10 mouse cellular contexts compared by ENCODE assay signal in genomic region chr4:48116191-48116590, GRCm38 (mm10). TPM values are rescaled to one million over a fixed set of nuclear protein-coding genes. Genes with fewer than 3 reads are reported as not detected.
A peak's percentile ranks its signal among the peaks of the same experiment; 100 is the strongest.
DNase-seq lines count a peak whose midpoint lies in the region; ATAC-seq and TF ChIP-seq lines count a peak whose summit lies in the region.
"Had no signal": no experiment of that assay in that cellular context is flagged by ENCODE, and none has a peak within 500 bp of the region (broad histone marks: within the 10 kb centered on the region; RNA-seq: fewer than 3 reads in every experiment).

No protein-coding gene starts in this region.

- peak; percentile 43 for TF ChIP-seq CTCF in lung, embryonic 14.5 days (IDR thresholded peaks at IDR 0.05; ENCODE audit: low read depth)

- H3K36me3 ChIP-seq in liver, embryonic 12.5 days = no peaks in the 10 kb centered on the region
- H3K36me3 ChIP-seq in lung, embryonic 14.5 days (ENCODE audit: insufficient read depth) = no peaks in the 10 kb centered on the region
- no peaks in the 10 kb centered on the region for H3K36me3 ChIP-seq in forebrain, embryonic 12.5 days (replicated peaks)

- no peak overlapping the region for H3K27ac ChIP-seq in liver, embryonic 12.5 days
- no peak overlapping the region for H3K27ac ChIP-seq in lung, embryonic 14.5 days (ENCODE audit: low read depth)
- H3K27ac ChIP-seq in forebrain, embryonic 12.5 days = no peak overlapping the region

- no peak overlapping the region for H3K9ac ChIP-seq in liver, embryonic 12.5 days
- H3K9ac ChIP-seq in lung, embryonic 14.5 days = no peak overlapping the region
- no peak overlapping the region for H3K9ac ChIP-seq in forebrain, embryonic 12.5 days

- no peak overlapping the region for H3K4me3 ChIP-seq in liver, embryonic 12.5 days
- no peak overlapping the region for H3K4me3 ChIP-seq in lung, embryonic 14.5 days (ENCODE audit: low read depth, low read length)
- H3K4me3 ChIP-seq in forebrain, embryonic 12.5 days (replicated peaks) = no peak overlapping the region
- H3K4me3 ChIP-seq: megakaryocyte, embryonic 14.5 days had no signal

- H3K4me2 ChIP-seq in liver, embryonic 12.5 days = no peak overlapping the region
- no peak overlapping the region for H3K4me2 ChIP-seq in lung, embryonic 14.5 days
- H3K4me2 ChIP-seq in forebrain, embryonic 12.5 days = no peak overlapping the region

- no peak for ATAC-seq in liver, embryonic 12.5 days
- ATAC-seq in lung, embryonic 14.5 days (ENCODE audit: insufficient read depth) = no peak
- ATAC-seq in forebrain, embryonic 12.5 days (ENCODE audit: low FRiP score) = no peak
- ATAC-seq: Patski had no signal

- H3K27me3 ChIP-seq in liver, embryonic 12.5 days (replicated peaks) = peaks cover 21% of the 10 kb centered on the region
- no peaks in the 10 kb centered on the region for H3K27me3 ChIP-seq in lung, embryonic 14.5 days (ENCODE audit: insufficient read depth, low read length)
- no peaks in the 10 kb centered on the region for H3K27me3 ChIP-seq in forebrain, embryonic 12.5 days

- peak; percentile 18 to 25 for DNase-seq in cerebellum, adult 18-20 months
- no peak for DNase-seq in cerebellum, adult 9-11 months
- DNase-seq in liver = peak; percentile 52
- peak; percentile 52 to 72 for DNase-seq in adrenal gland, postnatal 36 days
- peak; percentile 25 for DNase-seq in lung, embryonic 14.5 days
- DNase-seq in thymus, adult 18-20 months = peak; percentile 5 to 16

- no peaks in the 10 kb centered on the region for H3K4me1 ChIP-seq in liver, embryonic 12.5 days
- H3K4me1 ChIP-seq in lung, embryonic 14.5 days (ENCODE audit: insufficient read depth) = no peaks in the 10 kb centered on the region
- peaks cover 7% of the 10 kb centered on the region; the same call in 1 of the 2 replicates for H3K4me1 ChIP-seq in forebrain, embryonic 12.5 days

- WGBS in liver, embryonic 12.5 days (ENCODE audit: insufficient replicate concordance) = 43% methylated on average over 4 of the region's 4 CpGs
- WGBS in lung, embryonic 14.5 days = 60% methylated on average over 4 of the region's 4 CpGs
- 64% methylated on average over 4 of the region's 4 CpGs for WGBS in forebrain, embryonic 12.5 days

- no peaks in the 10 kb centered on the region for H3K9me3 ChIP-seq in liver, embryonic 12.5 days (replicated peaks)
- no peaks in the 10 kb centered on the region for H3K9me3 ChIP-seq in lung, embryonic 14.5 days (ENCODE audit: low read depth, low read length)
- H3K9me3 ChIP-seq in forebrain, embryonic 12.5 days = no peaks in the 10 kb centered on the region

RNA-seq across cellular contexts. Expression of gene Stx17, which starts 8.5 kb away (rescaled TPM):
- polyA plus RNA-seq in liver, embryonic 12.5 days (2016; fragmentation: Nextera tagmentation; extraction: Ambion mirVana) = 24.1 TPM in 2 replicates
- 10 to 100 TPM; 47.9 to 63.7 TPM for total RNA-seq in adrenal gland, postnatal 36 days (2021)
- polyA plus RNA-seq in lung, embryonic 14.5 days (2014; fragmentation: Nextera tagmentation; extraction: Ambion mirVana) = 29.9 and 31.8 TPM in 2 replicates
- 26.2 and 27.8 TPM in 2 replicates for polyA plus RNA-seq in forebrain, embryonic 12.5 days (2016; fragmentation: Nextera tagmentation; extraction: Ambion mirVana)
